Mouse (Mus musculus): Measurements from ENCODE around the gene Gm34653. TPM values are rescaled to one million over a fixed set of nuclear protein-coding genes. Genes with fewer than 3 reads are reported as not detected.
A peak's percentile ranks its signal among the peaks of the same experiment; 100 is the strongest.
"Not testable (repeated sequence)": the region's sequence is repeated elsewhere in the genome, so short reads cannot be mapped to it uniquely, and the experiment has no call there.

The Gm34653 gene
- not detected in 2 replicates for polyA plus RNA-seq (2015; fragmentation: Nextera tagmentation; extraction: Ambion mirVana)

DNA sequence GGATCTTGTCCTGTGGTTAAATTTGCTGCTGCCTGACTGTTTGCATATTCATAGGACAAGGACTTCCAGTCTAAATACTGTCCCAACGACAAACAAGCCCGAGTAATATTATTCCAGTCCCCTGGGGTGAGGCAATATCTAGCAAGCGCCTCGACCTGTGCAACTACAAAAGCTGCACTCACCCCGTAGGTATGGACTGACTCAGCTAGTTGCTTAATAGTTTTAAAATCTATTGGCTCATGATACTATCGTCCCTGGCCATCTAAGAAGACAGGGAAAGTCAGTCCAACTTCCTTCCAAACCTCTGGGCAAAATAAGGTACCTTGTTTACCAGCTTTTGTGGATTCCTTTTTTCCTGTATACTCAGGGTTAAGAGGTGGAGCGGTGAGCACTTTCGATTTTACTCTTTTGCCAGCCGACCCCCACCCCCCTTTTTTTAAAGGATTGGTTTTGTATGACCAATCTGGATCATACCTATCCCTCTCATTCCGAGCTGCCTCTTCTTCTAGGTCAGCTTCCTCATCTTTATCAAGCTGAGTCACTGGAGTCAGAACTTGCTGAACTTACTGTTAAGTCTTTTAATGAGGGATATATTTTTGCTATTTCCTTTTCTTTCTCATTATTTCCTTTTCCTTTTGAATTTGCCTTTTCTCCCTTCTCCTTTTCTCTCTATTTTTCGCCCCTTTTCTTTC lies at the start of gene Gm34653:
Gm34653 (plus strand) TSS at position 242 of the 692 bp plus-strand sequence.
- H3K27ac ChIP-seq (ENCODE audit: low read length); ATAC-seq; H3K9ac ChIP-seq (ENCODE audit: low read depth, low read length); H3K36me3 ChIP-seq (ENCODE audit: control insufficient read depth, insufficient read depth, low read length); H3K9me3 ChIP-seq (replicated peaks; ENCODE audit: control insufficient read depth, low read length, poor library complexity, severe bottlenecking); H3K27me3 ChIP-seq (ENCODE audit: control insufficient read depth, insufficient read depth, low read depth, low read length); H3K4me3 ChIP-seq (ENCODE audit: low read depth, low read length); H3K4me1 ChIP-seq (ENCODE audit: control insufficient read depth, insufficient read depth, low read length); H3K4me2 ChIP-seq (ENCODE audit: low read length): not testable (repeated sequence)
- 65% methylated on average over 11 of the region's 11 CpGs for WGBS

DNA sequence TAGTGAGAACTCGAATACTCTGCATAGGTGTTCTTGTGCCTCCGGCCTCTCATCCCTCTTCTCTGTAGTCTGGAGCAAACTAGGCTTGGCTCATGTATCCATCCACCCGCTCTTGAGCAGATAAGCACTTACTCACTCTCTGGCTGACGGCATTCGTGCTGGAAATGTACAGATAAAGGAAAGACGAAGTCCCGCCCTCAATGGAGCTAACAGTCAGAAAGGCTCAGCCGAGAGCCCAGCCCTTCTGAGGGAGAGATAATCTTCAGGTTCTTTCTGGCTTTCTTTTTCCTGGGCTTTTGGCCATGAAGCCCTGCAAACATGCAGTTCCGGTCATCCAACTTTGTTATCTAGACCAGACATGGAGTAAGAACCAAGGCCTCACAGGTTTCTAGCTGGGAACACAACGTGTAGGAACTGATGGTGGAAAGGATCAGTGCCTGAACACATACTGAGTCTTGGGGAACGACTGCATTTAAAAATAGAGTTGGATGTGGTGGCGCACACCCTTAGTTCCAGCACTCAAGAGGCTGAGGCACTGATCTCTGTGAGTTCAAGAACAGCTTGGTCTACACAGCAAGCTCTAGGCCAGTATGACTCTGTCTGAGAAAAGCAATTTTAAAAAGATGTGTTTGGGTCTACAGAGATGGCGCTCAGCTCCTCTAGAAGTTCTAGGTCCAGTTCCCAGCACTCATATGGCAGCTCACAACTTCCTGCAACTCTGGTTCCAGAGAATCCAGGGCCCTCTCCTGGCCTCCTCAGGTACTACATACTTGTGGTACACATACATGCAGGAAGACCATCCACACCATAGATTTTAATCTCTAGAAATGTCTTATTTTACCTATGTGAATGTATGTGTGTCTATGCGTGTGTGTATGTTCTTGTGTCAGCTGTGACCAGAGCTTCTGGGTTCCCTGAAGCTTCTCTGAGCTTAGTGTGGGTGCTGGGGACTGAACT lies 49.5 kb upstream of the Gm34653 start:
- no peak overlapping the region for H3K4me2 ChIP-seq (ENCODE audit: low read length)
- peaks cover 23% of the 10 kb centered on the region for H3K36me3 ChIP-seq (ENCODE audit: control insufficient read depth, insufficient read depth, low read length)
- no peak for ATAC-seq
- H3K4me3 ChIP-seq (ENCODE audit: low read depth, low read length), result no peak overlapping the region
- 95% methylated on average over 14 of the region's 14 CpGs for WGBS
- no peaks in the 10 kb centered on the region for H3K9me3 ChIP-seq (replicated peaks; ENCODE audit: control insufficient read depth, low read length, poor library complexity, severe bottlenecking)
- no peak overlapping the region for H3K9ac ChIP-seq (ENCODE audit: low read depth, low read length)
- no peak overlapping the region for H3K27ac ChIP-seq (ENCODE audit: low read length)
- no peaks in the 10 kb centered on the region; the same call in 1 of the 2 replicates for H3K4me1 ChIP-seq (ENCODE audit: control insufficient read depth, insufficient read depth, low read length)
- H3K27me3 ChIP-seq (ENCODE audit: control insufficient read depth, insufficient read depth, low read depth, low read length), result no peaks in the 10 kb centered on the region

DNA sequence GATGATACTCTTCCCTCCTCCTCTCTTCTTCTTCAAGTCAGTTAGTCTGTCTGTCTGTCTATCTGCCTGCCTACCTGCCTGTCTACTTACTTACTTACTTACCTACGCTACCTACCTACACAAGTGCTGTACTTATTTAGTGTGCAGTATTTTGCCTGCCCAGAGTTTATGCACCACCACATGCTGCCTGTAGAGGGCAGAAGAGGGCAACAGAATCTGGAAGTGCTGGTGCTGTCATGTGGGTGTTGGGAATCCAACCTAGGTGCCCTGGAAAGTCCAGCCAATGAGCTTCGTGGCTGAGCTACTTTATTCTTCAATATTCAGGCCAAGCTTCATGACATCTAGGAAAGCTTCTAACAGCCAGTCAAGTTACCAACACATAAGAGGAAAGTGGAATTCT lies 48.7 kb upstream of the Gm34653 start:
- 91% methylated on average over 2 of the region's 2 CpGs for WGBS
- H3K27me3 ChIP-seq (ENCODE audit: control insufficient read depth, insufficient read depth, low read depth, low read length), result no peaks in the 10 kb centered on the region
- H3K9me3 ChIP-seq (replicated peaks; ENCODE audit: control insufficient read depth, low read length, poor library complexity, severe bottlenecking), result no peaks in the 10 kb centered on the region
- no peaks in the 10 kb centered on the region for H3K4me1 ChIP-seq (ENCODE audit: control insufficient read depth, insufficient read depth, low read length)
- H3K4me2 ChIP-seq (ENCODE audit: low read length), result no peak overlapping the region
- H3K36me3 ChIP-seq (ENCODE audit: control insufficient read depth, insufficient read depth, low read length), result peaks cover 20% of the 10 kb centered on the region
- H3K9ac ChIP-seq (ENCODE audit: low read depth, low read length), result no peak overlapping the region
- H3K4me3 ChIP-seq (ENCODE audit: low read depth, low read length), result no peak overlapping the region
- H3K27ac ChIP-seq (ENCODE audit: low read length), result no peak overlapping the region
- no peak for ATAC-seq

- Histone ChIP-seq H3K27ac (ENCODE audit: low read length) (no peak overlapping the region), H3K4me1 (ENCODE audit: control insufficient read depth, insufficient read depth, low read length) (no peaks in the 10 kb centered on the region), H3K9me3 (replicated peaks; ENCODE audit: control insufficient read depth, low read length, poor library complexity, severe bottlenecking) (no peaks in the 10 kb centered on the region), H3K4me3 (ENCODE audit: low read depth, low read length) (no peak overlapping the region), H3K4me2 (ENCODE audit: low read length) (no peak overlapping the region), H3K36me3 (ENCODE audit: control insufficient read depth, insufficient read depth, low read length) (no peaks in the 10 kb centered on the region; the same call in 1 of the 2 replicates), H3K27me3 (ENCODE audit: control insufficient read depth, insufficient read depth, low read depth, low read length) (no peaks in the 10 kb centered on the region), H3K9ac (ENCODE audit: low read depth, low read length) (no peak overlapping the region)
- WGBS, result 90% methylated on average over 8 of the region's 8 CpGs
- no peak for ATAC-seq
These were observed 42.5 kb upstream of the Gm34653 start for GRCm38 (mm10) chr2:34790282-34790681.

- 91% methylated on average over 2 of the region's 2 CpGs for WGBS
- not testable (repeated sequence) for H3K9me3 ChIP-seq (replicated peaks; ENCODE audit: control insufficient read depth, low read length, poor library complexity, severe bottlenecking); H3K4me3 ChIP-seq (ENCODE audit: low read depth, low read length); H3K9ac ChIP-seq (ENCODE audit: low read depth, low read length); H3K4me1 ChIP-seq (ENCODE audit: control insufficient read depth, insufficient read depth, low read length); H3K4me2 ChIP-seq (ENCODE audit: low read length); H3K36me3 ChIP-seq (ENCODE audit: control insufficient read depth, insufficient read depth, low read length); H3K27me3 ChIP-seq (ENCODE audit: control insufficient read depth, insufficient read depth, low read depth, low read length); ATAC-seq; H3K27ac ChIP-seq (ENCODE audit: low read length)
These were observed 40.3 kb upstream of the Gm34653 start for GRCm38 (mm10) chr2:34792543-34792942.

GRCm38 (mm10) chr2:34794511-34794910 lies 38.3 kb upstream of the Gm34653 start:
- Histone ChIP-seq H3K27me3 (ENCODE audit: control insufficient read depth, insufficient read depth, low read depth, low read length) (no peaks in the 10 kb centered on the region), H3K9me3 (replicated peaks; ENCODE audit: control insufficient read depth, low read length, poor library complexity, severe bottlenecking) (no peaks in the 10 kb centered on the region), H3K27ac (ENCODE audit: low read length) (no peak overlapping the region), H3K4me3 (ENCODE audit: low read depth, low read length) (no peak overlapping the region), H3K36me3 (ENCODE audit: control insufficient read depth, insufficient read depth, low read length) (0 out of 2 replicates have a peak, but pooled peaks cover 2% of the 10 kb centered on the region), H3K9ac (ENCODE audit: low read depth, low read length) (no peak overlapping the region), H3K4me2 (ENCODE audit: low read length) (no peak overlapping the region), H3K4me1 (ENCODE audit: control insufficient read depth, insufficient read depth, low read length) (0 out of 2 replicates have a peak, but pooled peaks cover 4% of the 10 kb centered on the region)
- ATAC-seq, result no peak
- WGBS, result 90% methylated on average over 2 of the region's 2 CpGs

- no peak for ATAC-seq
- Histone ChIP-seq H3K4me2 (ENCODE audit: low read length) (no peak overlapping the region), H3K36me3 (ENCODE audit: control insufficient read depth, insufficient read depth, low read length) (0 out of 2 replicates have a peak, but pooled peaks cover 2% of the 10 kb centered on the region), H3K27me3 (ENCODE audit: control insufficient read depth, insufficient read depth, low read depth, low read length) (no peaks in the 10 kb centered on the region), H3K9ac (ENCODE audit: low read depth, low read length) (no peak overlapping the region), H3K27ac (ENCODE audit: low read length) (no peak overlapping the region), H3K4me1 (ENCODE audit: control insufficient read depth, insufficient read depth, low read length) (peaks cover 6% of the 10 kb centered on the region; the same call in 1 of the 2 replicates), H3K4me3 (ENCODE audit: low read depth, low read length) (no peak overlapping the region), H3K9me3 (replicated peaks; ENCODE audit: control insufficient read depth, low read length, poor library complexity, severe bottlenecking) (no peaks in the 10 kb centered on the region)
- WGBS, result 96% methylated on average over 7 of the region's 7 CpGs
These were observed 37.4 kb upstream of the Gm34653 start for GRCm38 (mm10) chr2:34795426-34795825.

DNA sequence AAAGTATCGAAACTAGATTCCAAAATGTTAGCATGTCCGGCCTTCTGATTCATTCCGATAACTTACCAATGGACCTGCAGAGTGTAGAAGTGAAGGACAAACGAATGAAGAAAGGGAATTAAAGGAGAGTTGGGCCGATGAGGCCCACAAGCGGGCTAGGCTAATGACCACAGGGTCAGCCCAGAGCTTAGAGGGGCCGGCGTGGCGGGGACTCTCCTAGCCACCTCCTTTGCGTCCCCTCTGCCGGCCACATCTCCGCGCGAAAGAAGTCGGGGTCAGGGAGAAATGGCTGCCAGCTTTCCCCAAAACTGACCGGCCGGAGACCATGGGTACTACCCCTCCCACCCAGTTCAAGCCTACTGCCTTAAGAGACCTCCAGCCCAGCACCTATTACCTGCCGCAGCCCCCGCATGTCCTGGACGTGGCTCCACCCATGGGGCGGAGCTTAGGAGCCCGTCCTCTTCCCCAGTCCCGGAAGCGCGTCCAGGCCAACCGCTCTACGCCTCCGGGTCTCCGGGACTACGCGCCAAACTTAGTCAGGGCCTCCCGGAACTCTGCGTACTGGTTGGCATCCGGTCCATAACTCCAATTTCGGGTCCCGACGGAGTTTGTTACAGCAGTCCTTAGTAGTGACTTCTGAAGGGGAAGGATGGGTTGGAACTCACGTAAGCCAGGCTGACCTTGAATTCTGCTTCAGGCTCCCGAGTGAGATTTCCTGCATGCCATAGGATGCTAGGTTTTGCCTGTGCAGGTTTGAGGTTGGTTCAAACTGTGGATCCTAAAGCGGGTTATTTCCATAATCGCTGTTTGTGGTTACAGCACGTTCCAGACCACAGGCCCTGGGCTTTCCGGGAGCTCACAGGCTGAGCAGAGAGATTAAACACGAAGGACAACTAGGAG lies 33.2 kb upstream of the Gm34653 start, which contains the start of gene Rabepk:
Rabepk (minus strand) TSS at position 556 of the 900 bp plus-strand sequence.
- Histone ChIP-seq H3K4me2 (ENCODE audit: low read length) (peak within 1 kb of the TSS; percentile 56), H3K36me3 (ENCODE audit: control insufficient read depth, insufficient read depth, low read length) (0 out of 2 replicates have a peak, but pooled peaks cover 2% of the 10 kb centered on the region), H3K27me3 (ENCODE audit: control insufficient read depth, insufficient read depth, low read depth, low read length) (no peaks in the 10 kb centered on the region), H3K27ac (ENCODE audit: low read length) (no peak within 1 kb of the TSS), H3K4me3 (ENCODE audit: low read depth, low read length) (peak within 1 kb of the TSS; percentile 56), H3K4me1 (ENCODE audit: control insufficient read depth, insufficient read depth, low read length) (peaks cover 15% of the 10 kb centered on the region), H3K9ac (ENCODE audit: low read depth, low read length) (peak within 1 kb of the TSS; percentile 66), H3K9me3 (replicated peaks; ENCODE audit: control insufficient read depth, low read length, poor library complexity, severe bottlenecking) (no peaks in the 10 kb centered on the region)
- 4% methylated on average over 44 of the region's 44 CpGs for WGBS
- peak; percentile 55 for ATAC-seq

Data from midbrain, embryonic 16.5 days (tissue).